Mouse (Mus musculus) forebrain, embryonic 13.5 days (tissue): ENCODE data around the gene 9430097D07Rik. TPM values are rescaled to one million over a fixed set of nuclear protein-coding genes. Genes with fewer than 3 reads are reported as not detected.

ENCODE experiments used
- ATAC-seq: fragments of 200-750 bp; cut with Nextera tagmentation; 2 replicates; pipeline ENCODE4 v1.8.0; 2017
- H3K27ac ChIP-seq: fragments of 300-500 bp; sonication (generic); 2 replicates; pipeline ENCODE4 v1.5.1; 2015; ENCODE audit warnings: inconsistent platforms, mild to moderate bottlenecking, moderate library complexity
- H3K27me3 ChIP-seq: fragments of 300-500 bp; sonication (generic); 2 replicates; pipeline ENCODE4 v1.6.1; 2015; ENCODE audit warnings: mild to moderate bottlenecking, inconsistent platforms
- H3K36me3 ChIP-seq: fragments of 300-500 bp; sonication (generic); 2 replicates; pipeline ENCODE4 v1.6.1; 2015; ENCODE audit warnings: mild to moderate bottlenecking, inconsistent platforms; ENCODE audit not compliant: poor library complexity, severe bottlenecking
- H3K4me1 ChIP-seq: fragments of 300-500 bp; sonication (generic); 2 replicates; pipeline ENCODE4 v1.6.1; 2015; ENCODE audit warnings: inconsistent platforms
- H3K4me2 ChIP-seq: fragments of 300-500 bp; sonication (generic); 2 replicates; pipeline ENCODE4 v1.6.1; 2015; ENCODE audit warnings: inconsistent platforms, mild to moderate bottlenecking, moderate library complexity
- H3K4me3 ChIP-seq: fragments of 300-500 bp; sonication (generic); 2 replicates; pipeline ENCODE4 v1.5.1; 2015; ENCODE audit warnings: mild to moderate bottlenecking, inconsistent platforms
- H3K9ac ChIP-seq: fragments of 300-500 bp; sonication (generic); 2 replicates; pipeline ENCODE4 v1.6.1; 2015; ENCODE audit warnings: mild to moderate bottlenecking, inconsistent platforms
- H3K9me3 ChIP-seq: fragments of 300-500 bp; sonication (generic); replicated peaks from 2 replicates; pipeline ENCODE4 v1.6.1; 2016; ENCODE audit warnings: inconsistent platforms
- WGBS: fragments of 180-500 bp; shearing (Covaris S2); methylation state at CpG from one replicate; pipeline ENCODE4 v1.1.7; 2015; 5-methylcytosine and 5-hydroxymethylcytosine counted together
- polyA plus RNA-seq: library from polyadenylated mRNA; unstranded; fragments of >200 nt; fragmentation: Nextera tagmentation; extraction: Ambion mirVana; gene quantifications from 2 replicates; pipeline ENCODE4 v1.2.1, GENCODE M21; 2015

9430097D07Rik gene
- polyA plus RNA-seq, 1 experiment from 2014 or later, result 0.18 TPM

GRCm38 (mm10) chr2:32574497-32574896, 987 bp downstream of the 9430097D07Rik start, which contains the start of gene Pip5kl1:
Pip5kl1 (plus strand) TSS chr2:32574797.
- Histone ChIP-seq H3K27me3 (peaks cover 22% of the 10 kb centered on the region), H3K36me3 (peaks cover 8% of the 10 kb centered on the region), H3K4me1 (peaks cover 23% of the 10 kb centered on the region), H3K27ac (no peak within 1 kb of the TSS), H3K9me3 (no peaks in the 10 kb centered on the region), H3K4me3 (peak within 1 kb of the TSS; percentile 57), H3K4me2 (peak within 1 kb of the TSS; percentile 99), H3K9ac (peak within 1 kb of the TSS; percentile 73)
- ATAC-seq, result no peak
- 78% methylated on average over 6 of the region's 6 CpGs for WGBS

DNA sequence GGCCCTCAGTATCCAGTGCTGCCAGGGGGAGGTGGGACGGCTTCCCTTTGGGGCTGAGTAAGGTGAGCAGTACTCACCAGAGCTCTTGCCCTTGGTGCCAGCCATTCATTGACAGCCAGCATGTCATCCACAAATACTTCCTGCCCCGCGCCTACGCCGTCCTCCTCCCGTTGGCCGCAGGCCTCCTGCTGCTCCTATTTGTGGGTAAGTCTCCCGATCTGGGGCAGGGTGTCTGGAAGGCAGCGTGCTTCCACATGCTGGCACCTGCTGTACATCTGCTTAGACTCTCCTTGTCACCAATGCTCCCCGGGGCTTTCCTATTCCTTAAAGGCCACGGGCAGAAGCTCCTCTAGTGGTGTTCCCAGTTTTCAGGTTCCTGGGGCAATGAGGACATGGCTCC, 3.3 kb downstream of the 9430097D07Rik start:
- Histone ChIP-seq H3K36me3 (peaks cover 22% of the 10 kb centered on the region), H3K9ac (no peak overlapping the region), H3K27me3 (peaks cover under 1% of the 10 kb centered on the region; the same call in 1 of the 2 replicates), H3K4me1 (peaks cover 23% of the 10 kb centered on the region), H3K27ac (no peak overlapping the region), H3K4me2 (peak overlapping the region; percentile 94), H3K9me3 (no peaks in the 10 kb centered on the region), H3K4me3 (peak overlapping the region; percentile 75; the same call in 1 of the 2 replicates)
- WGBS, result 92% methylated on average over 11 of the region's 11 CpGs
- ATAC-seq, result no peak

DNA sequence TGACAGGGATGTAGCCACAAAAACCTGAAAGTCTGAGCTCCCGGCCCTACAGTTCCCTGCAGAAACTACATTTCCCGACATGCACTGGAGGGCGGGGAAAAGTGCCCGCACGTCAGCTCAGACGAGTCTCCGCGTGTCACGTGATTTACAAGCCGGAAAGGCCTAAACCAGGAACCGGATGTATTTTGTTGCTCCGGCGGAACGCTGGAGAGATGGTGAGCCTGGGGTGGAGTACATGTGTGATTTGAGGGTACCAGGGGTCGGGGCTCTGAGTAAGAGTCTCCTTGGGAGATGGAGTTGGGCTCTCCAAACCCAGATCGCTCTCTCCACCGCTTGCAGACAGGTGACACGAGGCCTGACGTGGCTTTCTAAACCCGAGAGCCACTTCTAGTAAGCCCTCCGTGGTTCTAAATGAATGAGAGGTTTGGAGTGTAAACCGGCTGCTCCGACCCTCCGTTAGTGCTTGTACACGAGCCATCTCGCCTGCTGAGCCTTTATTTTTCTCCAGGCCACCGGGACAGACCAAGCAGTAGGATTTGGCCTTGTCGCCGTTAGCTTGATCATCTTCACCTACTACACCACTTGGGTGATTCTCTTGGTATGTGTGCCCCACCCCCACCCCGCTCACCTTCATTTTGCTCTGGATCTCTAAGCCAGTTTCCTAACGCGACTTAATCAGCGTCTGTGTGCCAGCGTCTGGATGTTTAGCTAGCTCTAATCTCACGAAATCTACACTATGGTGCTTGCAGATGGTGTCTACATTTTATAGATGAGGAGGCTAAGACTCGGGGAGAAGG, 4.6 kb downstream of the 9430097D07Rik start, which contains the start of gene Dpm2:
Gene Dpm2, plus strand, starts transcription at position 161 of the 797 bp plus-strand sequence.
- Histone ChIP-seq H3K9ac (peak within 1 kb of the TSS; percentile 81), H3K9me3 (no peaks in the 10 kb centered on the region), H3K27ac (peak within 1 kb of the TSS; percentile 42), H3K4me3 (peak within 1 kb of the TSS; percentile 75), H3K27me3 (no peaks in the 10 kb centered on the region), H3K36me3 (peaks cover 31% of the 10 kb centered on the region), H3K4me1 (peaks cover 19% of the 10 kb centered on the region), H3K4me2 (peak within 1 kb of the TSS; percentile 94)
- 2% methylated on average over 36 of the region's 36 CpGs for WGBS
- ATAC-seq, result peak; percentile 82

DNA sequence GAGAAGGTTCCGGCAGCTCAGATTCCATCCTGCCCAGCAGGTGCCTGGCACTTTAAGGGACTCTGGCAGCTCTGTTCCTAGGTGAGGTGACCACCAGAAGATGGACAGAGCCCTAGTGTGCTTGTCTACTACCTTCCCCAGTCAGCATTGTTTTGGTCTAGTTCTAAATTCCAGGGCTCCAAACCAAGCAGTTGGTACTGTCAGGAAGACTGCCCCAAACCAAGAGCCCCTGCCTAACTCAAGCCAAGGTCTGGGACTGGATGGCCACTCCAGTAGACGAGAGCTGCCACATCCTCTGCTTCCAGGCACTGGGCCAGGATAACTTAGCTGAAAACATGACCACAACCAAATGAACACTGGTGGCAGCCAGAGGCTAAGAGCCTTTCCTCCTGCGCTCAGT, 6.5 kb downstream of the 9430097D07Rik start:
- Histone ChIP-seq H3K27ac (no peak overlapping the region), H3K4me2 (no peak overlapping the region), H3K9ac (no peak overlapping the region), H3K4me1 (peaks cover 12% of the 10 kb centered on the region), H3K9me3 (no peaks in the 10 kb centered on the region), H3K4me3 (no peak overlapping the region), H3K27me3 (no peaks in the 10 kb centered on the region), H3K36me3 (peaks cover 51% of the 10 kb centered on the region)
- WGBS, result 95% methylated on average over 3 of the region's 3 CpGs
- ATAC-seq, result no peak

DNA sequence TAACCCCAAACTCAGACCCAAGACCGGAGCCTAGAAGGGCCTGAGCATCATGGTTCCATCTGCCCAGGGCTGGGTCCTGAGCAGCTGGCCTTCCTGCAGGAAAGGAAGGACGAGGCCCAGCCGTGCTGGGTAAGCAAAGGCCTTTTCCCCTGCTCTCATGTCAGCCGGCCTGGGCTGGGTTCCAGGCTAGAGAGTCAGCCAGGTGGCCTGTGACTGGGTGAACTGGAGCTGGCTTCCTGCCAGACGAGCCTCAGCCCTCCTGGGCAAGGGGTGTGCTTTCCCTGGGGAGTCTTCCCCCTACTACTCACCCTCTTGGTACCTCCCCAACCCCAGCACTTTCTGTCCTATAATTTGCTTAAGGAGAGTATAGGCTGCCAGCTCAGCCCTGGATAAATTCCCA, 7.3 kb downstream of the 9430097D07Rik start:
- WGBS, result 71% methylated on average over 5 of the region's 5 CpGs
- H3K9ac ChIP-seq, result no peak overlapping the region
- no peak overlapping the region for H3K4me2 ChIP-seq
- no peak overlapping the region for H3K4me3 ChIP-seq
- no peak for ATAC-seq
- no peaks in the 10 kb centered on the region for H3K27me3 ChIP-seq
- peaks cover 54% of the 10 kb centered on the region for H3K36me3 ChIP-seq
- H3K27ac ChIP-seq, result no peak overlapping the region
- no peaks in the 10 kb centered on the region for H3K9me3 ChIP-seq
- peaks cover 12% of the 10 kb centered on the region for H3K4me1 ChIP-seq

GRCm38 (mm10) chr2:32566536-32567063, 8.9 kb downstream of the 9430097D07Rik start:
- H3K9me3 ChIP-seq, result no peaks in the 10 kb centered on the region
- peaks cover 60% of the 10 kb centered on the region for H3K36me3 ChIP-seq
- no peak for ATAC-seq
- no peak overlapping the region for H3K4me2 ChIP-seq
- no peak overlapping the region for H3K9ac ChIP-seq
- peaks cover 6% of the 10 kb centered on the region for H3K4me1 ChIP-seq
- no peak overlapping the region for H3K27ac ChIP-seq
- WGBS, result 43% methylated on average over 4 of the region's 4 CpGs
- no peak overlapping the region for H3K4me3 ChIP-seq
- no peaks in the 10 kb centered on the region for H3K27me3 ChIP-seq

GRCm38 (mm10) chr2:32559570-32559969, 15.9 kb downstream of the 9430097D07Rik start:
- H3K9ac ChIP-seq, result peak overlapping the region; percentile 50
- H3K4me1 ChIP-seq, result peaks cover 28% of the 10 kb centered on the region
- peaks cover 26% of the 10 kb centered on the region for H3K36me3 ChIP-seq
- peak; percentile 87 for ATAC-seq
- H3K27ac ChIP-seq, result peak overlapping the region; percentile 72
- H3K9me3 ChIP-seq, result no peaks in the 10 kb centered on the region
- peak overlapping the region; percentile 31 for H3K4me2 ChIP-seq
- no peaks in the 10 kb centered on the region for H3K27me3 ChIP-seq
- H3K4me3 ChIP-seq, result no peak overlapping the region
- 5% methylated on average over 5 of the region's 5 CpGs for WGBS

DNA sequence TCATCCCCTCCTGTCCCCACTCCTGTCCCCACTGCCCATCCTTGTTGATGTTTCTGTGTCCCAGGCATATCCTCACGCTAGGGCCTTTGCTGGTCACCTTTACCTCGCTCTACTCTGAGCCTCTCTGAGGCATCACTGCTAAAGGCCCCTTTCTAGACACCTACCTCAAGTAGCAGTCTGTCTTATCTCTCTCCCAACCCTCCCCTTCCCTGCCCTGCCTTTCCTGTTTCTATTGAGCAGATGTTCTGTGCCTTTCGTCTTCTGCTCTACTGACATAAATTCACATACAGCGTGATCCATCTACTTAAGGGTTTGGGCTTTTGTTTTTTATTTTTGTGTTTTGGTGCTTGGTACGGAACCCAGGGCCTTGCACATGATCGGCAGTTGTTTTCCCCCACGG, 19.5 kb downstream of the 9430097D07Rik start:
- no peaks in the 10 kb centered on the region for H3K27me3 ChIP-seq
- peak overlapping the region; percentile 12; the same call in 1 of the 2 replicates for H3K27ac ChIP-seq
- 81% methylated on average over 7 of the region's 7 CpGs for WGBS
- H3K9me3 ChIP-seq, result no peaks in the 10 kb centered on the region
- H3K4me2 ChIP-seq, result no peak overlapping the region
- no peak overlapping the region for H3K9ac ChIP-seq
- peaks cover 28% of the 10 kb centered on the region for H3K4me1 ChIP-seq
- no peaks in the 10 kb centered on the region for H3K36me3 ChIP-seq
- H3K4me3 ChIP-seq, result no peak overlapping the region
- ATAC-seq, result no peak

- Histone ChIP-seq H3K27ac (peak overlapping the region; percentile 12), H3K9ac (no peak overlapping the region)
- WGBS, result 37% methylated on average over 4 of the region's 4 CpGs
Observed at GRCm38 (mm10) chr2:32555484-32555883, 20.0 kb downstream of the 9430097D07Rik start.

GRCm38 (mm10) chr2:32553592-32554148, 21.8 kb downstream of the 9430097D07Rik start:
- ATAC-seq, result no peak
- 84% methylated on average over 7 of the region's 7 CpGs for WGBS
- Histone ChIP-seq H3K9me3 (no peaks in the 10 kb centered on the region), H3K27ac (no peak overlapping the region), H3K4me3 (no peak overlapping the region), H3K9ac (no peak overlapping the region), H3K4me2 (no peak overlapping the region), H3K36me3 (no peaks in the 10 kb centered on the region), H3K4me1 (peaks cover 9% of the 10 kb centered on the region; the same call in 1 of the 2 replicates), H3K27me3 (no peaks in the 10 kb centered on the region)

More at GRCm38 (mm10) chr2:32555484-32555883, 20.0 kb downstream of the 9430097D07Rik start:
- no peak for ATAC-seq
- Histone ChIP-seq H3K27me3 (no peaks in the 10 kb centered on the region), H3K4me2 (no peak overlapping the region), H3K4me1 (peaks cover 28% of the 10 kb centered on the region), H3K4me3 (no peak overlapping the region), H3K9me3 (no peaks in the 10 kb centered on the region), H3K36me3 (no peaks in the 10 kb centered on the region)

DNA sequence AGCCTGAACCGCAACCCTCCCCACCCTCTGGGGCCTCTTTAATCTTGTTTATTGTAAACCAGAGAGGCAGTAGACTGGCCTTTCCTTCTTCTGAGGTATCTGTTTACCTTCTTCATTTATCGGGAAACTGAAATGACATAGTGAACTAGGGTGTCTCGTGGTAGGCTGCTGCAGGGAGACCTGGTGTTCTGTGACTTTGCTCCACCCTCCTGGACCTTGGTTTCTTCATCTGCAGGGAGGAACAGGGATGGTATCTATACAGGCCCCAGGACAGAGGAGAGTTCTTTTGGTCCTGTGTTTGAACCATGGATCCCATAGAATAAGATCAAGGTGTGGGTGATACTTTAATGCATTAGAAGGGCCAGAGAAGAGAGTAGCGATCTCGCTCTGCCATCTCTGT, 24.2 kb downstream of the 9430097D07Rik start:
- H3K4me1 ChIP-seq, result peaks cover 8% of the 10 kb centered on the region; the same call in 1 of the 2 replicates
- no peak for ATAC-seq
- H3K27ac ChIP-seq, result no peak overlapping the region
- WGBS, result 94% methylated on average over 5 of the region's 5 CpGs
- no peak overlapping the region for H3K4me2 ChIP-seq
- no peaks in the 10 kb centered on the region for H3K9me3 ChIP-seq
- H3K27me3 ChIP-seq, result no peaks in the 10 kb centered on the region
- no peak overlapping the region for H3K9ac ChIP-seq
- no peaks in the 10 kb centered on the region for H3K36me3 ChIP-seq
- no peak overlapping the region for H3K4me3 ChIP-seq

- 85% methylated on average over 6 of the region's 6 CpGs for WGBS
- H3K9ac ChIP-seq, result 0 out of 2 replicates have a peak overlapping the region, but pooled peaks have one; percentile 14
- H3K4me1 ChIP-seq, result no peaks in the 10 kb centered on the region
- H3K36me3 ChIP-seq, result no peaks in the 10 kb centered on the region
- H3K9me3 ChIP-seq, result no peaks in the 10 kb centered on the region
- H3K4me3 ChIP-seq, result no peak overlapping the region
- H3K4me2 ChIP-seq, result no peak overlapping the region
- H3K27ac ChIP-seq, result no peak overlapping the region
- ATAC-seq, result no peak
- no peaks in the 10 kb centered on the region for H3K27me3 ChIP-seq
Observed at GRCm38 (mm10) chr2:32549764-32550163, 25.7 kb downstream of the 9430097D07Rik start.
